Mouse (Mus musculus) ES-Bruce4 (cell line): ENCODE results near the gene Astl.

ENCODE experiments used
- EP300 ChIP-seq: IDR thresholded peaks from 2 replicates; pipeline ENCODE4 v1.6.1; 2011; ENCODE audit warnings: low read depth, low read length; ENCODE audit not compliant: insufficient read depth
- POLR2A ChIP-seq: IDR thresholded peaks from one replicate; pipeline ENCODE4 v1.8.1; 2011; ENCODE audit warnings: low read length; ENCODE audit not compliant: insufficient read depth

DNA sequence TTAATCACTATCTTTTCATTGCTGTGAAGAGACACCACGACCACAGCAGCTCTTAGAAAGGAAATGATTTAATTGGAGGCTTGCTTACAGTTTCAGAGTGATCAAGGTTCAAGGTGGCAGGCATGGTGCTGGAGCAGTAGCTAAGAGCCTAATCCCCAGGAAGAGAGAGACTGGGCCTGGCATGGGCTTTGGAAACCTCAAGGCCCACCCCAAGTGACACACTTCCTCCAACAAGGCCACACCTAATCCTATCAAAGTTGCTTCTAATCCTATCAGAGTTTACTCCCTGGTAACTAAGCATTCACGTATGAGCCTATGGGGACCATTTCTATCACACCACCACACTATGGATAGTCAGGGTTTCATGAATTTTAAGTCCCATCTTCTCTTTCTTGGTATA, 28.2 kb upstream of the Astl start:
- TF ChIP-seq POLR2A (no peak), EP300 (no peak)
